Mouse (Mus musculus) bone marrow macrophage, adult 2 months (primary cell): ENCODE measurements around the gene Rapgef2.

Source experiments
- CTCF ChIP-seq: IDR thresholded peaks from 2 replicates; pipeline ENCODE4 v1.5.1; 2012; ENCODE audit warnings: low read depth, mild to moderate bottlenecking, low read length, moderate library complexity
- POLR2A ChIP-seq: IDR thresholded peaks from 2 replicates; pipeline ENCODE4 v1.6.1; 2012; ENCODE audit warnings: mild to moderate bottlenecking, low read depth, low read length, borderline replicate concordance

GRCm38 (mm10) chr3:79178070-79178469 lies 108.2 kb downstream of the Rapgef2 start:
- TF ChIP-seq CTCF: no peak
- no peak for TF ChIP-seq POLR2A
